In the genomic region with DNA sequence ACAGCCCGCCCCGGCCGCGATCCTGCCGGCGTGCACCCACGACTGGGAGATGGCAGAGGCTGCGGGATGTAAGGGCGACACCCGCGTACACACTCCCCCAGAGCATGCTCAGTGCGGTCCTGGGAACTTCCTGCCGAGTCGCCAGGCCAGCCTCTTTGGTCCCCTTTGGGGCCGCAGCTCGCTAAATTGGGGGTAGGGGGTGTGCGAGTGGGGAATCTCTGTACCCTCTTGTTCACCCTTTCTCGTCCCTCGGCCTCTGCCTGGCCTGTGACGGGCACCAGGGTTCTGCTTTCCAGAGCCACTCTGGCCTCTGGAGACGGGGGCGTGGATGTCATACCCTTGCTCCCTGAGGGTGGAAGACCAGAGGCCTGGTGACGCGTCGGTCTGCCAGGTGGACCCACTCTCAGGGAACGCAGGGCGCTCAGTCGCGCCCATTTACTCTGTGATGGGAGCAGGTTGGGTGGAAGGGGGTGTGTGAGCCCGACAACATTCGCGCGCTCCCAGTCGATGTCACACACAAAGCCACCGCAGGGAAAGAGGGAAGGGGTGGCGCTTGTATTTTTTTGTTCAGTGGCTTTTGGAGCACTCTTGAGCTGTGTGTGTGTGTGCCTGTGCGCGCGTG, we compare ENCODE assay signal across 8 mouse cellular contexts. TPM values are rescaled to one million over a fixed set of nuclear protein-coding genes. Genes with fewer than 3 reads are reported as not detected.
A peak's percentile ranks its signal among the peaks of the same experiment; 100 is the strongest.
DNase-seq lines count a peak whose midpoint lies in the region; ATAC-seq and TF ChIP-seq lines count a peak whose summit lies in the region.

No protein-coding gene starts in this region.

- H3K4me1 ChIP-seq in ES-Bruce4 (ENCODE audit: control insufficient read depth, insufficient read depth, low read length) = peaks cover 2% of the 10 kb centered on the region
- H3K4me1 ChIP-seq in forebrain, embryonic 15.5 days = peaks cover 22% of the 10 kb centered on the region
- H3K4me1 ChIP-seq in lung, postnatal 0 days (ENCODE audit: insufficient read depth, low read depth, low read length) = no peaks in the 10 kb centered on the region; the same call in 1 of the 2 replicates
- peaks cover 7% of the 10 kb centered on the region for H3K4me1 ChIP-seq in olfactory bulb, adult 2 months (ENCODE audit: control insufficient read depth, insufficient read depth, low read length)

- H3K27me3 ChIP-seq in ES-Bruce4 (ENCODE audit: control insufficient read depth, insufficient read depth, low read length, poor library complexity, severe bottlenecking) = no peaks in the 10 kb centered on the region
- H3K27me3 ChIP-seq in forebrain, embryonic 15.5 days = no peaks in the 10 kb centered on the region
- no peaks in the 10 kb centered on the region for H3K27me3 ChIP-seq in lung, postnatal 0 days (replicated peaks; ENCODE audit: insufficient read depth, low read length)

- H3K27ac ChIP-seq in ES-Bruce4 (ENCODE audit: insufficient read depth, low read length) = no peak overlapping the region
- H3K27ac ChIP-seq in forebrain, embryonic 15.5 days (replicated peaks) = peak overlapping the region; percentile 97
- H3K27ac ChIP-seq in layer of hippocampus, adult 2 months = peak overlapping the region; percentile 97
- no peak overlapping the region for H3K27ac ChIP-seq in lung, postnatal 0 days (ENCODE audit: low read length)
- peak overlapping the region; percentile 80 for H3K27ac ChIP-seq in olfactory bulb, adult 2 months (ENCODE audit: insufficient read depth, low read depth, low read length)

- peak overlapping the region; percentile 63 for H3K4me2 ChIP-seq in forebrain, embryonic 15.5 days (replicated peaks)
- peak overlapping the region; percentile 97 for H3K4me2 ChIP-seq in lung, postnatal 0 days (replicated peaks; ENCODE audit: low read depth, low read length)

- H3K4me3 ChIP-seq in ES-Bruce4 (ENCODE audit: low read depth, low read length) = peak overlapping the region; percentile 98
- peak overlapping the region; percentile 93 for H3K4me3 ChIP-seq in forebrain, embryonic 15.5 days
- peak overlapping the region; percentile 98 for H3K4me3 ChIP-seq in layer of hippocampus, adult 2 months
- H3K4me3 ChIP-seq in lung, postnatal 0 days (ENCODE audit: low read depth, low read length) = peak overlapping the region; percentile 80
- H3K4me3 ChIP-seq in olfactory bulb, adult 2 months (ENCODE audit: insufficient read depth, low read depth, low read length) = peak overlapping the region; percentile 74

- no peak for TF ChIP-seq POLR2A in ES-Bruce4 (IDR thresholded peaks at IDR 0.05; ENCODE audit: insufficient read depth, low read length)
- no peak for TF ChIP-seq POLR2A in olfactory bulb, adult 2 months (IDR thresholded peaks at IDR 0.05; ENCODE audit: insufficient read depth, low read depth, low read length)

- peak; percentile 26 for DNase-seq in cerebellum, adult 11 months
- peak; percentile 52 to 65 for DNase-seq in heart, postnatal 36 days
- DNase-seq in layer of hippocampus, adult 2 months (ENCODE audit: low spot score in 2 of 2) = peak in 1 of 2 experiments; percentile 28
- peak; percentile 56 for DNase-seq in lung, postnatal 0 days (ENCODE audit: low spot score)
- DNase-seq in thymus, postnatal 10 days (ENCODE audit: low spot score in 2 of 2) = peak; percentile 43 to 54

- H3K9ac ChIP-seq in ES-Bruce4 (ENCODE audit: low read depth, poor library complexity, severe bottlenecking) = peak overlapping the region; percentile 84
- peak overlapping the region; percentile 93 for H3K9ac ChIP-seq in forebrain, embryonic 15.5 days (replicated peaks)
- peak overlapping the region; percentile 61 for H3K9ac ChIP-seq in lung, postnatal 0 days (replicated peaks; ENCODE audit: low read depth)

- no peak for TF ChIP-seq EP300 in ES-Bruce4 (IDR thresholded peaks at IDR 0.05; ENCODE audit: insufficient read depth, low read depth, low read length)
- TF ChIP-seq EP300 in lung, postnatal 0 days (IDR thresholded peaks at IDR 0.05) = no peak

- H3K36me3 ChIP-seq in ES-Bruce4 (ENCODE audit: control insufficient read depth, insufficient read depth, low read length, poor library complexity, severe bottlenecking) = no peaks in the 10 kb centered on the region
- H3K36me3 ChIP-seq in forebrain, embryonic 15.5 days = no peaks in the 10 kb centered on the region
- H3K36me3 ChIP-seq in lung, postnatal 0 days (ENCODE audit: insufficient read depth, low read length) = no peaks in the 10 kb centered on the region

- intact Hi-C loops in heart, postnatal 36 days (cut with DNase I) = loop anchor here (10.0 kb wide), 1 partner anchor 569 kb away; a partner anchor contains a TSS

- WGBS in forebrain, embryonic 15.5 days = under 1% methylated on average over 39 of the region's 39 CpGs
- WGBS in lung, postnatal 0 days = 3% methylated on average over 39 of the region's 39 CpGs
- under 1% methylated on average over 39 of the region's 39 CpGs for WGBS in olfactory bulb, adult 2 months

- peak; percentile 63 for ATAC-seq in forebrain, embryonic 15.5 days (replicated peaks)
- ATAC-seq in lung, postnatal 0 days = peak; percentile 23

- no peak for TF ChIP-seq CTCF in ES-Bruce4 (IDR thresholded peaks at IDR 0.05; ENCODE audit: low read depth, low read length)
- TF ChIP-seq CTCF in layer of hippocampus, adult 2 months (conservative IDR thresholded peaks at IDR 0.05) = no peak
- TF ChIP-seq CTCF in lung, postnatal 0 days (IDR thresholded peaks at IDR 0.05) = no peak
- TF ChIP-seq CTCF in olfactory bulb, adult 2 months (IDR thresholded peaks at IDR 0.05; ENCODE audit: insufficient read depth, low read depth, low read length) = no peak

- H3K9me3 ChIP-seq in ES-Bruce4 (replicated peaks; ENCODE audit: control insufficient read depth, insufficient read depth, low read length, poor library complexity, severe bottlenecking) = no peaks in the 10 kb centered on the region
- H3K9me3 ChIP-seq in forebrain, embryonic 15.5 days = no peaks in the 10 kb centered on the region
- H3K9me3 ChIP-seq in lung, postnatal 0 days (ENCODE audit: low read length) = no peaks in the 10 kb centered on the region

RNA-seq across cellular contexts. Expression of a gene that starts 1.3 kb away (rescaled TPM):
- 9.9 and 11.5 TPM in 2 replicates for polyA plus RNA-seq in ES-Bruce4 (2011; ENCODE audit: insufficient read depth, insufficient read length, low read depth, missing spikeins)
- polyA plus RNA-seq in forebrain, embryonic 15.5 days (2015; fragmentation: Nextera tagmentation; extraction: Ambion mirVana) = 12.3 and 12.6 TPM in 2 replicates
- total RNA-seq in heart, postnatal 36 days (2021) = 10 to 100 TPM; 11.1 to 11.5 TPM
- 10 to 100 TPM; 51.0 to 52.4 TPM for total RNA-seq in layer of hippocampus, adult 2 months (2021)
- polyA plus RNA-seq in lung, postnatal 0 days (2015; fragmentation: Nextera tagmentation; extraction: Ambion mirVana) = 3.5 and 4.0 TPM in 2 replicates
- 101 TPM in 1 of 2 replicates, not detected in the other for polyA plus RNA-seq in olfactory bulb, adult 2 months (2012; ENCODE audit: insufficient read depth, insufficient read length, low replicate concordance, missing spikeins)

Comparison
In these comparisons a context has a peak if more than half of its experiments do, and no peak if none do; other contexts are left out.
1. H3K27ac ChIP-seq: peak in forebrain, embryonic 15.5 days (single experiment), layer of hippocampus, adult 2 months (single experiment) and olfactory bulb, adult 2 months (single experiment); none in ES-Bruce4 (single experiment) and lung, postnatal 0 days (single experiment).
2. Peak in every context shown above with its lines, with median percentiles within 50 percentile points of each other: H3K4me3 ChIP-seq and H3K9ac ChIP-seq.